Mouse (Mus musculus): Measurements from ENCODE around the gene Tenm3. TPM values are rescaled to one million over a fixed set of nuclear protein-coding genes. Genes with fewer than 3 reads are reported as not detected.

The Tenm3 gene
- polyA plus RNA-seq, 1 experiment from 2014 or later, result 4.7 TPM

DNA sequence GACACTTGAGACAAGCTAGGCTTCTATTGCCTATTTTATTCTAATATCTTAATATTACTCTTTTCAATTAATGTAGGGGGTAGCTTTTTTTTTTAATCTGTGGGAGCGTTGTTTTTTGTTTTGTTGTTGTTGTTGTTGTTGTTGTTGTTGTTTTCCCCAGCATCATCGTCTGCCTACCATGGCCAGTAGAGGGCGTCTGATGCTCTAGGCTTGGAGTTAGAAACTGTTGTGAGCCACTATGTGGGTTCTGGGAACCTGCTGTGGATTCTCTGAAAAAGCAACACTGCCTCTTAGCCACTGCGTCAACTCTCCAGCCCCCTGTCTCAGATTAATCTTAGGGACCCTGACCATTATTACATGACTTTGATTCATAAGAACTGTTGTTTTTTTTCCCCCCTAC, 99.8 kb downstream of the Tenm3 start:
- 77% methylated on average over 4 of the region's 4 CpGs for WGBS (ENCODE audit: insufficient replicate concordance)
- Histone ChIP-seq H3K27ac (ENCODE audit: low read depth) (no peak overlapping the region), H3K27me3 (ENCODE audit: insufficient read depth, low read length) (no peaks in the 10 kb centered on the region), H3K9me3 (ENCODE audit: low read length) (no peaks in the 10 kb centered on the region), H3K4me3 (ENCODE audit: low read depth, low read length) (no peak overlapping the region), H3K4me2 (ENCODE audit: low read depth, low read length) (no peak overlapping the region), H3K4me1 (ENCODE audit: insufficient read depth) (peaks cover 4% of the 10 kb centered on the region), H3K9ac (replicated peaks) (no peak overlapping the region), H3K36me3 (replicated peaks; ENCODE audit: insufficient read depth, low read length) (no peaks in the 10 kb centered on the region)
- DNase-seq (no peak), ATAC-seq (no peak)
- no peak for TF ChIP-seq EP300 (IDR thresholded peaks at IDR 0.05; ENCODE audit: low read depth)
- TF ChIP-seq CTCF (IDR thresholded peaks at IDR 0.05; ENCODE audit: low read depth), result no peak

DNA sequence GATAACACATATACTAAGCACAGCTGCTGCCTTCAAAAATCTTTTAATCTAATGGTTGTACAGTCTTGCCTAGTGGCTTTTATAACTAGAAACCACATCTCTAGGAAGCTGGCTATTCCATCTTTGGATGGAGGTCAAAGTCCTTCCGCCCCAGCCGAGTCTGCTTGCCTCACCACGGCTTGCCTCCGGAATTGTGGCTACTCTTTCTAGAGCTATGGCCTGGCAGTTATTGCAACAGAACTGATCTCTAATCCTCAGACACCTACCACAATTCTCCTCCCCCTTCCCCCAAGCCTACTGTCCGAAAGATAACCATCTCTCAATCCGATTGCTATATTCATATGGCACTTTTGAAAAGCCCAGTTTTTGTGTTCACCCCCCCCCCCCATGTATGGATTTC, 101.0 kb downstream of the Tenm3 start:
- ATAC-seq, result peak; percentile 74
- H3K4me3 ChIP-seq (ENCODE audit: low read depth, low read length), result no peak overlapping the region
- no peaks in the 10 kb centered on the region for H3K27me3 ChIP-seq (ENCODE audit: insufficient read depth, low read length)
- no peak overlapping the region for H3K27ac ChIP-seq (ENCODE audit: low read depth)
- H3K9ac ChIP-seq (replicated peaks), result no peak overlapping the region
- H3K36me3 ChIP-seq (replicated peaks; ENCODE audit: insufficient read depth, low read length), result no peaks in the 10 kb centered on the region
- peaks cover 4% of the 10 kb centered on the region for H3K4me1 ChIP-seq (ENCODE audit: insufficient read depth)
- WGBS (ENCODE audit: insufficient replicate concordance), result 61% methylated on average over 6 of the region's 6 CpGs
- DNase-seq, result peak; percentile 38
- no peak overlapping the region for H3K4me2 ChIP-seq (ENCODE audit: low read depth, low read length)
- TF ChIP-seq CTCF (IDR thresholded peaks at IDR 0.05; ENCODE audit: low read depth), result no peak
- no peak for TF ChIP-seq EP300 (IDR thresholded peaks at IDR 0.05; ENCODE audit: low read depth)
- H3K9me3 ChIP-seq (ENCODE audit: low read length), result no peaks in the 10 kb centered on the region

GRCm38 (mm10) chr8:48740951-48741350, 102.8 kb downstream of the Tenm3 start:
- Histone ChIP-seq H3K36me3 (replicated peaks; ENCODE audit: insufficient read depth, low read length) (no peaks in the 10 kb centered on the region), H3K4me1 (ENCODE audit: insufficient read depth) (peaks cover 4% of the 10 kb centered on the region), H3K4me3 (ENCODE audit: low read depth, low read length) (no peak overlapping the region), H3K9ac (replicated peaks) (no peak overlapping the region), H3K9me3 (ENCODE audit: low read length) (no peaks in the 10 kb centered on the region), H3K4me2 (ENCODE audit: low read depth, low read length) (no peak overlapping the region), H3K27ac (ENCODE audit: low read depth) (0 out of 2 replicates have a peak overlapping the region, but pooled peaks have one; percentile 7), H3K27me3 (ENCODE audit: insufficient read depth, low read length) (no peaks in the 10 kb centered on the region)
- DNase-seq (no peak), ATAC-seq (no peak)
- TF ChIP-seq CTCF (IDR thresholded peaks at IDR 0.05; ENCODE audit: low read depth) (no peak), EP300 (IDR thresholded peaks at IDR 0.05; ENCODE audit: low read depth) (no peak)
- WGBS (ENCODE audit: insufficient replicate concordance), result 68% methylated on average over 11 of the region's 11 CpGs

DNA sequence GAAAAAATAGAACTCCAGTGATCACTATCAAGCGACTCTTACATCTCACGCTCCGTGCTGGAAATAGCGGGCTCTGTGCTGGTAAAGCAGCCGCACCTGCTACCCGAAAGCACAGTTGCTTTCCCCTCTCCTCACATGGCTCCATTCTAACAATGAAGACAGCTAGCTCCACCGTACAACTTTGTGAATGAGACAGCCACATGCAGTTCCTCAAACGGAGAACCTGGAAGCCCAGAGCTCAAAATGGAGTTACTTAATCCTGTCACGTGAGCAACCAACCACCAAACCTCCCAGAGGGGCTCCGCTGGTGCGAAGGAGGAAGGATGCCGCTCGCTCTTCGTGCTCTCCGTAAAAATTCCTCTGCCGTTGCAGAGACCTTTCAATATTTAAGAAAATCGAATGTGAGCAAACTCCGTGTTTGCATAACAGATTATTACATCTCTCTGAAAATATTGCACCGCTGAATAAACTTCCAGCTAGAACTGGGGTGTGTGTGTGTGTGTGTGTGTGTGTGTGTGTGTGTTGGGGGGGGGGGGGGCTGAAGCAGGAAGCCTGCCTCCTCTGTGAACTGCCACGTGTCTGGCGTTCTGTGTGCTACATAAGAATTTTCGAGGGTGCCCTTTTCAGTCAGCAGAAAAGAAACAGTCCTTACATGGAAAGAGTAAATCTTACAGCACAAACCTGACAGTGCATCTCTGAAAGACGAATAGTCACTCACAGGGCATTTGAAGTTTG, 103.4 kb downstream of the Tenm3 start:
- H3K4me2 ChIP-seq (ENCODE audit: low read depth, low read length), result no peak overlapping the region
- WGBS (ENCODE audit: insufficient replicate concordance), result 56% methylated on average over 23 of the region's 23 CpGs
- 0 out of 2 replicates have a peak overlapping the region, but pooled peaks have one; percentile 7 for H3K27ac ChIP-seq (ENCODE audit: low read depth)
- no peak overlapping the region for H3K4me3 ChIP-seq (ENCODE audit: low read depth, low read length)
- ATAC-seq (no peak), DNase-seq (no peak)
- no peaks in the 10 kb centered on the region for H3K36me3 ChIP-seq (replicated peaks; ENCODE audit: insufficient read depth, low read length)
- H3K27me3 ChIP-seq (ENCODE audit: insufficient read depth, low read length), result no peaks in the 10 kb centered on the region
- no peak overlapping the region for H3K9ac ChIP-seq (replicated peaks)
- H3K9me3 ChIP-seq (ENCODE audit: low read length), result no peaks in the 10 kb centered on the region
- TF ChIP-seq CTCF (IDR thresholded peaks at IDR 0.05; ENCODE audit: low read depth) (no peak), EP300 (IDR thresholded peaks at IDR 0.05; ENCODE audit: low read depth) (no peak)
- peaks cover 4% of the 10 kb centered on the region for H3K4me1 ChIP-seq (ENCODE audit: insufficient read depth)

- DNase-seq, result no peak
- peak; percentile 31 for ATAC-seq
- no peak overlapping the region for H3K4me3 ChIP-seq (ENCODE audit: low read depth, low read length)
Observed at GRCm38 (mm10) chr8:48733731-48734130, 110.0 kb downstream of the Tenm3 start.

DNA sequence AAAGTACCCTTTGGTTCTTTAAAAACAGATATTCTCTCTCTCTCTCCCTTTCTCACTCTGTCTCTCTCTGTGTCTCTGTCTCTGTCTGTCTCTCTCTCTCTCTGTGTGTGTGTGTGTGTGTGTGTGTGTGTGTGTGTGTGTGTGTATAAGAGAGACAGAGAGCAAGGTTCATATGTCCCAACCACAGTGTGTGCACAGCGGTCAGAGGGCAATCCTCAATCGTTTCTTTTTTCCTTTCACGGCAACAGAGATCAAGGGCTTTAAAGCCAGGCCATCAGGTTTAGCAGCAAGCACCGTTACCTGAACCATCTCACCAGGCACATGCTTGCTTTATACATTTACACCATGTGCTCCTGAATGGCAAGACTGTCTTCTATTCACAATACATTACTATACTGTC, 110.7 kb downstream of the Tenm3 start:
- H3K4me1 ChIP-seq (ENCODE audit: insufficient read depth), result peaks cover 8% of the 10 kb centered on the region; the same call in 1 of the 2 replicates
- H3K4me2 ChIP-seq (ENCODE audit: low read depth, low read length), result peak overlapping the region; percentile 47
- H3K36me3 ChIP-seq (replicated peaks; ENCODE audit: insufficient read depth, low read length), result no peaks in the 10 kb centered on the region
- 60% methylated on average over 4 of the region's 4 CpGs for WGBS (ENCODE audit: insufficient replicate concordance)
- TF ChIP-seq EP300 (IDR thresholded peaks at IDR 0.05; ENCODE audit: low read depth) (0 out of 2 replicates have a peak, but pooled peaks have one; percentile 14), CTCF (IDR thresholded peaks at IDR 0.05; ENCODE audit: low read depth) (no peak)
- H3K9me3 ChIP-seq (ENCODE audit: low read length), result no peaks in the 10 kb centered on the region
- DNase-seq, result peak; percentile 43
- H3K9ac ChIP-seq (replicated peaks), result no peak overlapping the region
- peak; percentile 84 for ATAC-seq
- H3K4me3 ChIP-seq (ENCODE audit: low read depth, low read length), result no peak overlapping the region
- peak overlapping the region; percentile 81 for H3K27ac ChIP-seq (ENCODE audit: low read depth)
- no peaks in the 10 kb centered on the region for H3K27me3 ChIP-seq (ENCODE audit: insufficient read depth, low read length)

More at GRCm38 (mm10) chr8:48733731-48734130, 110.0 kb downstream of the Tenm3 start:
- Histone ChIP-seq H3K9me3 (ENCODE audit: low read length) (no peaks in the 10 kb centered on the region), H3K36me3 (replicated peaks; ENCODE audit: insufficient read depth, low read length) (no peaks in the 10 kb centered on the region), H3K4me1 (ENCODE audit: insufficient read depth) (peaks cover 8% of the 10 kb centered on the region; the same call in 1 of the 2 replicates), H3K9ac (replicated peaks) (no peak overlapping the region), H3K27me3 (ENCODE audit: insufficient read depth, low read length) (no peaks in the 10 kb centered on the region), H3K4me2 (ENCODE audit: low read depth, low read length) (no peak overlapping the region), H3K27ac (ENCODE audit: low read depth) (peak overlapping the region; percentile 81)
- TF ChIP-seq CTCF (IDR thresholded peaks at IDR 0.05; ENCODE audit: low read depth) (no peak; the same call in 1 of the 2 replicates), EP300 (IDR thresholded peaks at IDR 0.05; ENCODE audit: low read depth) (no peak)
- 63% methylated on average over 10 of the region's 10 CpGs for WGBS (ENCODE audit: insufficient replicate concordance)

Data from liver, postnatal 0 days (tissue).